Mouse (Mus musculus) kidney, embryonic 16.5 days (tissue): Measurements from ENCODE around the gene Cdk5. TPM values are rescaled to one million over a fixed set of nuclear protein-coding genes. Genes with fewer than 3 reads are reported as not detected.
A peak's percentile ranks its signal among the peaks of the same experiment; 100 is the strongest.

Experiments used
- ATAC-seq: fragments of 200-750 bp; cut with Nextera tagmentation; 2 replicates; pipeline ENCODE4 v1.8.0; 2017; ENCODE audit warnings: moderate TSS enrichment; ENCODE audit not compliant: low FRiP score, low TSS enrichment
- H3K27ac ChIP-seq: fragments of 300-500 bp; sonication (generic); 2 replicates; pipeline ENCODE4 v1.5.1; 2014; ENCODE audit warnings: low read length
- H3K27me3 ChIP-seq: fragments of 300-500 bp; sonication (generic); 2 replicates; pipeline ENCODE4 v1.6.1; 2014; ENCODE audit warnings: low read length, control low read depth, mixed read lengths; ENCODE audit not compliant: insufficient read depth
- H3K36me3 ChIP-seq: fragments of 300-500 bp; sonication (generic); 2 replicates; pipeline ENCODE4 v1.6.1; 2014; ENCODE audit warnings: low read length, control low read depth, mixed read lengths; ENCODE audit not compliant: insufficient read depth
- H3K4me1 ChIP-seq: fragments of 300-500 bp; sonication (generic); 2 replicates; pipeline ENCODE4 v1.6.1; 2014; ENCODE audit warnings: low read length, control low read depth, mixed read lengths; ENCODE audit not compliant: insufficient read depth
- H3K4me2 ChIP-seq: fragments of 300-500 bp; sonication (generic); replicated peaks from 2 replicates; pipeline ENCODE4 v1.6.1; 2014; ENCODE audit warnings: low read depth, low read length
- H3K4me3 ChIP-seq: fragments of 300-500 bp; sonication (generic); 2 replicates; pipeline ENCODE4 v1.5.1; 2014; ENCODE audit warnings: mild to moderate bottlenecking, low read length
- H3K9ac ChIP-seq: fragments of 300-500 bp; sonication (generic); replicated peaks from 2 replicates; pipeline ENCODE4 v1.6.1; 2014; ENCODE audit warnings: low read length
- H3K9me3 ChIP-seq: fragments of 300-500 bp; sonication (generic); 2 replicates; pipeline ENCODE4 v1.6.1; 2016; ENCODE audit warnings: low read length, control low read depth
- WGBS: fragments of 180-500 bp; shearing (Covaris S2); extraction: QIAGEN DNeasy Blood & Tissue Kit; methylation state at CpG from one replicate; pipeline ENCODE4 v1.1.7; 2014; 5-methylcytosine and 5-hydroxymethylcytosine counted together
- polyA plus RNA-seq: library from polyadenylated mRNA; unstranded; fragments of >200 nt; fragmentation: Nextera tagmentation; extraction: Ambion mirVana; gene quantifications from 2 replicates; pipeline ENCODE4 v1.2.1, GENCODE M21; 2015

Cdk5 gene
- 51.1 and 51.5 TPM in 2 replicates for polyA plus RNA-seq

DNA sequence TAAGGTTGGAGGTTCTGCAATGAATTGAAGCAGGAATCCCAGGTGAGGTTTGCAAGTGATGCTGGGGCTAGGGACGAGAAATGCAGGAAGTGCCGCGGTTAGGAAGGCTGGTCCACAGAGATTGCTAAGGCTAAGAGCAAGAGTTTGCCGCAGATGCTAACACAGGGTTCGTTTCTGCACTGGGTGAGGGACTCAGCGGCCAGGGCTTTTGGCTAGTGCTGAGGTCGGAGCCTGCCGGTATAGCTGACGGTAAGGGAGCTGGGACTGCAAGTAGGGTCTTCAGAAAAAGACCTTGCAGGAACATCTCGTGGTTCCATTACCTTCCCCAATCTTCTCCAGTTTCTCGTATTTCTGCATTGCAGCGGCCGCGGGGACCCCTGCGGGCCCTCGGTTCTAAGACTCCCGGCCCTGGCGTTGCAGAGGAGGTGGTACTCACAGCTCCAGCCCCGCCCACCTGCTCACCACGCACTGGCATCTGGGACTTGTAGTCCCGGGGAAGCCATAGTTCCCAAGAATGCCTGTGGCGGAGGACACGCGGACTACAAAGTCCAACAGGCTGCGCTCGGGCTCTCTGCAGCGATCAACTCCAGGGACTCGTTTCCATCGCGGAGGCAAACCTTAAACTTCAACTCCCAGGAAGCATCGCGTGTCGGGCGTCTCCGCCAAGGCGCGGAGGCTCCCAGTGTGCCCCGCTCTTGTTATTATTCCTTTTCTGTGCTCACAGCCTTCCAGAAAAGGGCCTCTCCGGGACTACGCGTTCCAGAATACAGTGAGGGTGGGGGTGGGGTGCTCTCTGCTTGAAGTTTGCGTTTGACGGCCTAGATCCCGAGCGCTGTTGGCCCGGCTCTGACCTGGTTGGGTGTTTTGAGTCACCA lies at the start of gene Cdk5, which contains the start of gene Slc4a2:
TSS of gene Cdk5 (minus strand) at position 402 of the 875 bp plus-strand sequence.
TSS of gene Slc4a2 (plus strand) at position 709 of the 875 bp plus-strand sequence.
- no peaks in the 10 kb centered on the region for H3K9me3 ChIP-seq
- H3K36me3 ChIP-seq = peaks cover 11% of the 10 kb centered on the region
- WGBS = under 1% methylated on average over 46 of the region's 46 CpGs
- peak within 1 kb of the TSS; percentile 81 for H3K4me2 ChIP-seq
- peak within 1 kb of the TSS; percentile 95 for H3K27ac ChIP-seq
- peak within 1 kb of the TSS; percentile 74 for H3K9ac ChIP-seq
- ATAC-seq = peak; percentile 93
- H3K4me3 ChIP-seq = peak within 1 kb of the TSS; percentile 70
- no peaks in the 10 kb centered on the region for H3K27me3 ChIP-seq
- H3K4me1 ChIP-seq = peaks cover 43% of the 10 kb centered on the region

DNA sequence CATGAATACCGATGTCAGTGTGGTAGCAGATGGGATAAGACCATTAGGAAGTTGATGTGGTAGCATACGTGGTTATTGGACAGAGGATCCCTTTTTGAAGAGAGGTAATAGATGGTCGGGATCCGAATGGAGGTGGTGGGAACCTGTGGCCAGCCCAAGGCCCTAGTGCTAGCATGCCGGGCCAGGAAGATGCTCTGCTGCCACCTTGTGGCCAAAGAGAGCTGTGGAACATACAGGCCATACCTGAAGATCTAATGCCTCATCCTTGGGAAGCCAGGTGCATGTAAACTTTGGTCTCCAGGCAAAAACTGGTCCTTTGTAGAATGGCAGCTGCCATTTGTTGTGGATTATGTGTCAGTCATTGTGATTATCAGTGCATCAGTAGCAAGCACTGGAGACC lies 47.3 kb upstream of the Cdk5 start:
- WGBS = 9% methylated on average over 5 of the region's 5 CpGs
- peak; percentile 62; the same call in 1 of the 2 replicates for ATAC-seq

DNA sequence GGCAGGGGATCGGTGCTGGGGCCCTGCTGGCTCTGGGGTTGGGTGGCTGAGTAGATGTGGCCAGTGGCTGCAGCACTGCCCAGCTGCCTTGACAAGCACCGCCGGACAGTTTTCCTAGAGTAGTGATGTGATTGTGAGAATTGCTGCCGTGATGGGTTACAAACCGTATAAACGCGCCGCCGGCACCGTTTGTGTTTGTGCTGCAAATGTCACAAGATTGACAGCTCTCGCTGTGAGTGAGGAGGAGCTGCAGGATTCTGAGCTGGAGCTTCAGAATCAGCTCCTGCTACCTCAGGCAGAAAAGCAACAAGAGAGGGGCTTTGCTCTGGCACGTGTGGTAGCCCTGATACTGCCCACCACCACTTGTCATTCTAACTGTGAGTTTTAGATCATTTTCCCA lies 43.4 kb upstream of the Cdk5 start:
- Histone ChIP-seq H3K9me3 (no peaks in the 10 kb centered on the region), H3K27me3 (no peaks in the 10 kb centered on the region), H3K4me2 (no peak overlapping the region), H3K27ac (no peak overlapping the region), H3K4me1 (no peaks in the 10 kb centered on the region), H3K9ac (no peak overlapping the region), H3K4me3 (no peak overlapping the region), H3K36me3 (no peaks in the 10 kb centered on the region; the same call in 1 of the 2 replicates)
- no peak for ATAC-seq
- WGBS = 69% methylated on average over 12 of the region's 12 CpGs

More for the DNA sequence above, 47.3 kb upstream of the Cdk5 start:
- no peaks in the 10 kb centered on the region for H3K9me3 ChIP-seq
- H3K4me3 ChIP-seq = no peak overlapping the region
- no peak overlapping the region for H3K9ac ChIP-seq
- H3K27me3 ChIP-seq = no peaks in the 10 kb centered on the region; the same call in 1 of the 2 replicates
- no peak overlapping the region for H3K4me2 ChIP-seq
- no peaks in the 10 kb centered on the region for H3K36me3 ChIP-seq
- peaks cover 22% of the 10 kb centered on the region for H3K4me1 ChIP-seq
- no peak overlapping the region for H3K27ac ChIP-seq

DNA sequence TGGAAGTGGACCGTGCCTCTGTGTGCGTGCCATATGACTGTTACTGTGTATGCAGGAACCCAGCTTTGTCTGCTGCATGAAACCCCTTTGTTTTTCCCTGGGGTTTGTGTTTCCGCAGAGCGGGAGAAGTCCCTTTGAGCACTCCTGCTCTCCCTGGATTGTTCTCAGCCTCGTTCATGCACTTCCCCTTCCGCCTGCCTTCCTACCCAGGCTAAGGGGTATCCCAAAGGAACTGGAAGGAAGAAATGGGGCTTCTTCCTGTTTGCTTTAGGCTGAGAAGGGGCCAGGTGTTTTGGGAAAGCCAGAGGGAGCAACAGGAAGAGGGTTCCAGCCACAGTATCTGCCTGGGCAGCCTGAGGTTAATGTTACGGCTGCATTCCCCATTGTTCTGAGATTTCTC lies 32.3 kb upstream of the Cdk5 start:
- 60% methylated on average over 7 of the region's 7 CpGs for WGBS
- Histone ChIP-seq H3K27me3 (no peaks in the 10 kb centered on the region), H3K9ac (no peak overlapping the region), H3K4me1 (peaks cover 40% of the 10 kb centered on the region), H3K27ac (peak overlapping the region; percentile 73), H3K36me3 (no peaks in the 10 kb centered on the region), H3K4me2 (peak overlapping the region; percentile 29), H3K4me3 (no peak overlapping the region), H3K9me3 (no peaks in the 10 kb centered on the region)
- ATAC-seq = no peak

DNA sequence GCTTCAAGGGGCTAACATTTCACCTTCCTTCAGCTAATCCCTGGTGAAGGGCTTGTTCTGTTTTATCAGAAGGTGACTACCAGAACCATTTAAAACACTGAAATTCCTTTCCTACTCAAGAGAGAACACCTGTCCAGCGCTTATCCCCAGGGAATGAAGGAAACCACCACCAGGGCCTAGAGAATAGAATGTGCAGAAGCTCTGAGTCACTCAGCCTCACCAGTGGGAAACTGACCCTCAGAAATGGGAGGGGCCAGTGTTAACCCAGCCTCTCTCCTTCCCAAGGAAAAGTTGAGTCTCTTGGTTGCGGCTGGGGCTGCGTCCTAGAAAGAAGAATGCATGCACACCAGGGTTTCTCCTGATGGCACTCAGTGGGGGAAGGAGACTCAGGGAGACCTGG lies 31.7 kb upstream of the Cdk5 start:
- H3K9ac ChIP-seq = peak overlapping the region; percentile 11; the same call in 1 of the 2 replicates
- no peaks in the 10 kb centered on the region for H3K9me3 ChIP-seq
- H3K27me3 ChIP-seq = no peaks in the 10 kb centered on the region
- H3K4me2 ChIP-seq = peak overlapping the region; percentile 29
- H3K4me1 ChIP-seq = peaks cover 40% of the 10 kb centered on the region
- H3K4me3 ChIP-seq = no peak overlapping the region
- no peak for ATAC-seq
- H3K27ac ChIP-seq = peak overlapping the region; percentile 73
- no peaks in the 10 kb centered on the region for H3K36me3 ChIP-seq
- 70% methylated on average over 3 of the region's 3 CpGs for WGBS

DNA sequence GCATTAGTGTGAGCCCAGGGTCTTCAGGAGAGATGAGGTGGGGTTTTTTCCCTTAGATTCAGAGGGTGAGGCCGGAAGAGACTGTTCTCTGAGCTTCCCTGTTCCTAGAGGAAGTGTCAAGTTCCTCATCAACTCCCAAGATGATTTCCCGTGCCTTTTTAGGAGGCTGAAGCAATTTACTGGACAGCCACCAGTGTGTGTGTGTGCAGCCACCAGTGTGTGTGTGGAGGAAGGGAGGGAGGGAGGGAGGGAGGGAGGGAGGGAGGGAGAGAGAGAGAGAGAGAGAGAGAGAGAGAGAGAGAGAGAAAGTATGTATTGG lies 30.6 kb upstream of the Cdk5 start:
- no peak for ATAC-seq
- H3K36me3 ChIP-seq = no peaks in the 10 kb centered on the region
- no peaks in the 10 kb centered on the region for H3K27me3 ChIP-seq
- H3K4me2 ChIP-seq = peak overlapping the region; percentile 89
- H3K27ac ChIP-seq = no peak overlapping the region
- H3K4me3 ChIP-seq = no peak overlapping the region; the same call in 1 of the 2 replicates
- H3K4me1 ChIP-seq = peaks cover 40% of the 10 kb centered on the region
- H3K9me3 ChIP-seq = no peaks in the 10 kb centered on the region
- WGBS = 0% methylated on average over 2 of the region's 2 CpGs
- peak overlapping the region; percentile 91; the same call in 1 of the 2 replicates for H3K9ac ChIP-seq

DNA sequence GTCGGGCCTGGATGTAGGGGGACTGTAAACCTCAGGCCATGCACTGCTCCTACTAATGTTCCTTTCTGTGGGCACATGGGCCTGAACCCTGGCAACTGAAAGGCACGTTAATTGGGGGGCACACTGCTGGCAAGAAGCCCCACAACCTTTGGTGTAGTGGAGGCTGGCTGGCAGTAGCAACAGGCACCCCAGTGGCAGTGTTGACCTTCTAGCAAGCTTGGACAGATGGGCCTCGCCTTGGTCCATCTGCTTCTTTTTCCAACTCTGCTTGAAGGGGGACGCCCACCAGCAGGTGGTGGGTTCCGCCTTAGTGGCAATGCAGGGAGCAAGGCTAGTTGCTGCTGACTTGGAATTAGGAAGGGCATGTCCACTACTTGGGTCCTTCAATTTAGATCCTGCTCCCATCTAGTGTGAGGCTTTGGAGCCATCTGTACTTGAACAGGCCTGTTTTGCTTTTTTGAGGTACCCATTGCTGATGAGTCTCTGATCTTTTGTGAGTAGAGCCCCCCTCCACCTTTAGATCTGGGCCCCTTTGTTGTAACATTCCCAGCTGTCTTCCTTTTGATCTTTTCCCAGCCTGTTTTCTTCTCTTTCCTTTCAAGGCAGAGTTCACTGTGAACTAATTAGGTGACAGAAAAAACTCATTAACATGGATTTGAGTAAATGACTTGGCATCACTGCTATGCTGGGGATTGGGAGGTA lies 30.1 kb upstream of the Cdk5 start:
- Histone ChIP-seq H3K36me3 (no peaks in the 10 kb centered on the region), H3K9ac (peak overlapping the region; percentile 91), H3K4me1 (peaks cover 40% of the 10 kb centered on the region), H3K9me3 (no peaks in the 10 kb centered on the region), H3K27ac (peak overlapping the region; percentile 67; the same call in 1 of the 2 replicates), H3K27me3 (no peaks in the 10 kb centered on the region), H3K4me2 (peak overlapping the region; percentile 89), H3K4me3 (peak overlapping the region; percentile 93)
- no peak for ATAC-seq
- WGBS = 13% methylated on average over 5 of the region's 5 CpGs

DNA sequence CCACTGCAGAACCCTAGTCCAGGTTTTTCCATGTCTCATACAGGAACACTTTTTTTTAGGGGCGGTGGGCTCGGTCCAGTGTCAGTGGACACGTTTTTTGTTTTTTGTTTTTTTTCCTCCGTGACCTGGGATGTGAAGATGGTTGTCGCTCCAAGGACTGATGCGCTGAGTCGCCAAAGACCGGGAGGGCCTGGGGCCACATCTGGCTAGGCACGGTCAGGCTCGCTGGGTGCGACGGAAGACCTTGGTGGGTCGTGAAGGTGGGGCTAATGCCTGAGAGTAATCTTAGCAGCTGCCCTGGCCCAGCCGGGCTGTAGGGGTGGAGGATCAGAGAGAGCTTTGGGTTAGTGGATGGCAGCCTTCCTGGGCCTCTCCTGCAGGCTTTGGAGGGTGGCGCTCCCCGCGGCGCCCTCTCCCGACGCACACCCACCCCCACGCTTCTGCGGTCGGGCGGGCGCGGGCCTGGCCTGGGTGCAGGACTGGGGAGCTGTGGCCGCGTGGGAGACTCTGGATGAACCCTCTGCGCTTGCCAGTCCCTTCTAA lies 29.4 kb upstream of the Cdk5 start:
- Histone ChIP-seq H3K9ac (peak overlapping the region; percentile 91), H3K4me3 (peak overlapping the region; percentile 93), H3K4me1 (peaks cover 45% of the 10 kb centered on the region), H3K9me3 (no peaks in the 10 kb centered on the region), H3K4me2 (peak overlapping the region; percentile 89), H3K27me3 (no peaks in the 10 kb centered on the region), H3K27ac (peak overlapping the region; percentile 67), H3K36me3 (no peaks in the 10 kb centered on the region)
- peak; percentile 18 for ATAC-seq
- 1% methylated on average over 29 of the region's 29 CpGs for WGBS

DNA sequence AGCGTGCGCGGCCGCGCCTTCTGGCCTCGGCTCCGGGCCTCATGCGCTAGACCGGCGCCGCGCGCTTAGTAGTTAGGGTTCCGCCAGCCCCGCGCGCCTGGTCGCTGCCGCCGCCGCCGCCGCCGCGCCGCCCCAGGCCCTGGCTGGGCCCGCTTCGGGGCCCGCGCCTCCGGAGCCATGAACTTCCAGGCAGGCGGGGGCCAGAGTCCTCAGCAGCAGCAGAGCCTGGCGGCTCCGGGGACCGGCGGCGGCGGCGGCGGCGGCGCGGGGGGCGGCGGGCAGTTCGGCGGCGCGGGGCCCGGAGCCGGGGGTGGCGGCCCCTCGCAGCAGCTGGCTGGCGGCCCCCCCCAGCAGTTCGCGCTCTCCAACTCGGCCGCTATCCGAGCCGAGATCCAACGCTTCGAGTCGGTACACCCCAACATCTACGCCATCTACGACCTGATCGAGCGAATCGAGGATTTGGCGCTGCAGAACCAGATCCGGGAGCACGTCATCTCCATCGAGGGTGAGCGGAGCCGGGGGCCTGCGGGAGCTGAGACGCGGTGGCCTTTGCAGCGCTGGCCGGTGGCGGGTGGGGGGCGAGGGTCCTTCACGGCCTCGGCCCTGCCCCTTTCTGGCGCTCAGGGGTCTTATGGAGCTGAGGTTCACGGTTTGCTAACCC lies 28.8 kb upstream of the Cdk5 start, which contains the start of gene Agap3:
TSS of gene Agap3 (plus strand) at position 148 of the 661 bp plus-strand sequence.
- Histone ChIP-seq H3K9me3 (no peaks in the 10 kb centered on the region), H3K27me3 (no peaks in the 10 kb centered on the region), H3K27ac (peak within 1 kb of the TSS; percentile 85), H3K4me2 (peak within 1 kb of the TSS; percentile 89), H3K4me1 (peaks cover 46% of the 10 kb centered on the region), H3K36me3 (no peaks in the 10 kb centered on the region), H3K9ac (peak within 1 kb of the TSS; percentile 91), H3K4me3 (peak within 1 kb of the TSS; percentile 93)
- 0% methylated on average over 67 of the region's 85 CpGs for WGBS
- ATAC-seq = peak; percentile 2; the same call in 1 of the 2 replicates
